Mouse (Mus musculus) lung, adult 2 months (tissue): ENCODE measurements around the gene Sash1. TPM values are rescaled to one million over a fixed set of nuclear protein-coding genes. Genes with fewer than 3 reads are reported as not detected.

ENCODE experiments used
- DNase-seq: peaks from one replicate; pipeline ENCODE4 v3.0.0; 2022
- H3K4me1 ChIP-seq: fragments of 200-500 bp; 2 replicates; pipeline ENCODE4 v1.6.1; 2011; ENCODE audit warnings: low read length; ENCODE audit not compliant: control insufficient read depth, insufficient read depth
- H3K4me3 ChIP-seq: fragments of 200-500 bp; replicated peaks from 2 replicates; pipeline ENCODE3; 2011; ENCODE audit warnings: low read depth, mild to moderate bottlenecking, control low read depth, low read length; ENCODE audit errors: extremely low read depth
- CTCF ChIP-seq: fragments of 200-500 bp; IDR thresholded peaks from 2 replicates; pipeline ENCODE4 v1.5.1; 2011; ENCODE audit warnings: mild to moderate bottlenecking, low read length, control low read depth; ENCODE audit not compliant: insufficient read depth
- POLR2A ChIP-seq: fragments of 200-500 bp; IDR thresholded peaks from 2 replicates; pipeline ENCODE4 v1.6.1; 2011; ENCODE audit warnings: low read depth, mild to moderate bottlenecking, control low read depth, low read length, borderline replicate concordance; ENCODE audit errors: extremely low read depth
- WGBS: fragments of 180-500 bp; shearing (Covaris S2); methylation state at CpG from one replicate; pipeline ENCODE4 v1.1.7; 2018; 5-methylcytosine and 5-hydroxymethylcytosine counted together
- polyA plus RNA-seq: library from polyadenylated mRNA; depleted of rRNA; stranded (reverse); fragments of >200 nt; gene quantifications from 2 replicates; pipeline ENCODE4 v1.2.3, GENCODE M21; 2012; rRNA removed

Sash1 gene
- polyA plus RNA-seq, result 34.9 and 38.6 TPM in 2 replicates

GRCm38 (mm10) chr10:8885630-8886527 lies at the start of gene Sash1:
Gene Sash1, minus strand, starts transcription at chr10:8886070.
- TF ChIP-seq CTCF (no peak), POLR2A (peak; percentile 87; the same call in 1 of the 2 replicates)
- under 1% methylated on average over 80 of the region's 80 CpGs for WGBS
- DNase-seq, result peak; percentile 90

GRCm38 (mm10) chr10:8935601-8936000 lies 49.7 kb upstream of the Sash1 start:
- DNase-seq, result no peak
- Histone ChIP-seq H3K4me1 (no peaks in the 10 kb centered on the region), H3K4me3 (no peak overlapping the region)
- WGBS, result 72% methylated on average over 4 of the region's 4 CpGs
- no peak for TF ChIP-seq POLR2A
- TF ChIP-seq CTCF, result no peak

More at GRCm38 (mm10) chr10:8885630-8886527, at the start of gene Sash1:
- peak within 1 kb of the TSS; percentile 94 for H3K4me3 ChIP-seq
- H3K4me1 ChIP-seq, result peaks cover 10% of the 10 kb centered on the region

- no peak for DNase-seq
- WGBS, result 80% methylated on average over 10 of the region's 10 CpGs
- H3K4me1 ChIP-seq, result no peaks in the 10 kb centered on the region
- no peak overlapping the region for H3K4me3 ChIP-seq
- TF ChIP-seq CTCF, result no peak
- TF ChIP-seq POLR2A, result no peak
Measured at GRCm38 (mm10) chr10:8933451-8934372, 47.8 kb upstream of the Sash1 start.

GRCm38 (mm10) chr10:8931548-8932240 lies 45.8 kb upstream of the Sash1 start:
- Histone ChIP-seq H3K4me1 (no peaks in the 10 kb centered on the region), H3K4me3 (no peak overlapping the region)
- no peak for TF ChIP-seq CTCF
- 89% methylated on average over 8 of the region's 8 CpGs for WGBS
- DNase-seq, result no peak

GRCm38 (mm10) chr10:8930672-8931071 lies 44.8 kb upstream of the Sash1 start:
- Histone ChIP-seq H3K4me3 (no peak overlapping the region), H3K4me1 (no peaks in the 10 kb centered on the region)
- TF ChIP-seq POLR2A (no peak), CTCF (no peak)
- DNase-seq, result no peak

- no peak overlapping the region for H3K4me3 ChIP-seq
- H3K4me1 ChIP-seq, result peaks cover 2% of the 10 kb centered on the region; the same call in 1 of the 2 replicates
- WGBS, result 67% methylated on average over 10 of the region's 10 CpGs
- no peak for TF ChIP-seq CTCF
- TF ChIP-seq POLR2A, result no peak
- DNase-seq, result peak; percentile 18
Measured at GRCm38 (mm10) chr10:8928775-8929647, 43.1 kb upstream of the Sash1 start.

- H3K4me3 ChIP-seq, result no peak overlapping the region
- DNase-seq, result no peak
- TF ChIP-seq CTCF, result no peak
- no peak for TF ChIP-seq POLR2A
- peaks cover 2% of the 10 kb centered on the region; the same call in 1 of the 2 replicates for H3K4me1 ChIP-seq
Measured at GRCm38 (mm10) chr10:8928261-8928660, 42.4 kb upstream of the Sash1 start.

- TF ChIP-seq POLR2A (no peak), CTCF (no peak)
- WGBS, result 86% methylated on average over 3 of the region's 3 CpGs
- peaks cover 2% of the 10 kb centered on the region; the same call in 1 of the 2 replicates for H3K4me1 ChIP-seq
- no peak overlapping the region for H3K4me3 ChIP-seq
- DNase-seq, result no peak
Measured at GRCm38 (mm10) chr10:8926906-8927305, 41.0 kb upstream of the Sash1 start.

GRCm38 (mm10) chr10:8926295-8926694 lies 40.4 kb upstream of the Sash1 start:
- TF ChIP-seq CTCF (no peak), POLR2A (no peak)
- peaks cover 2% of the 10 kb centered on the region; the same call in 1 of the 2 replicates for H3K4me1 ChIP-seq
- no peak overlapping the region for H3K4me3 ChIP-seq
- WGBS, result 76% methylated on average over 3 of the region's 3 CpGs
- no peak for DNase-seq
